Mouse (Mus musculus) ES-E14 (cell line): ENCODE measurements at regions not wholly inside any gene's neighbourhood (a gene's known extent, or its start where the extent isn't known, plus 50 kb on each side); places are given as distances from the start of the nearest gene placed in this dataset.

Experiments
- CHD2 ChIP-seq: IDR thresholded peaks from 2 replicates; pipeline ENCODE4 v1.6.1; 2014; ENCODE audit warnings: mild to moderate bottlenecking, low read depth, low read length, inconsistent platforms
- HCFC1 ChIP-seq: IDR thresholded peaks from 2 replicates; pipeline ENCODE4 v1.6.1; 2012; ENCODE audit warnings: low read length, inconsistent platforms, borderline replicate concordance; ENCODE audit not compliant: insufficient read depth
- MAFK ChIP-seq: IDR thresholded peaks from 2 replicates; pipeline ENCODE4 v1.6.1; 2014; ENCODE audit warnings: mild to moderate bottlenecking, low read depth, low read length, inconsistent platforms; ENCODE audit not compliant: insufficient read depth

DNA sequence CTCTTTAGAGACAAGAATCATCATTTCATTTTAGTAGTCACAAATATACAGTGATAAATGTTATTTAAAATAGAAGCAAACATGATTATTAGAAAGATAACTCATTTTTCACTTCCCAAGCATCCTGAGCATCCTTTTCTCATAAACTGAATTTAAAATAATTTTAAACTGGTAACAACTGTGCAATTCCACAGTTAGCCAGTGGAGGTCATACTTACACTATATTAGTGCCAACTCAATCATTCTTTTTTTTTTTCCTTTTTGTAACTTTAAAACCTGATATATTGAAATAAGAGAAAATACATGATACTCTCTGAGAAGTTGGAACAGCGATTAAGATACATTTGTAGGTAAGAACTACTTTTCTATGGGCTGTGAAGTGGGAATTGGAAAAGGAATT lies 113.2 kb upstream of the Gm17509 start:
- TF ChIP-seq HCFC1: no peak
- no peak for TF ChIP-seq CHD2
- no peak for TF ChIP-seq MAFK
